27 mouse cellular contexts compared by ENCODE assay signal in genomic region chr12:108985025-108985424, GRCm38 (mm10).
DNase-seq lines count a peak whose midpoint lies in the region; ATAC-seq and TF ChIP-seq lines count a peak whose summit lies in the region.
"Had no signal": no experiment of that assay in that cellular context is flagged by ENCODE, and none has a peak within 500 bp of the region (broad histone marks: within the 10 kb centered on the region; RNA-seq: fewer than 3 reads in every experiment).

No protein-coding gene starts in this region.

- H3K9me3 ChIP-seq in hindbrain, embryonic 11.5 days (ENCODE audit: control insufficient read depth, low read length), result no peaks in the 10 kb centered on the region
- no peaks in the 10 kb centered on the region for H3K9me3 ChIP-seq in hindbrain, embryonic 16.5 days (ENCODE audit: control insufficient read depth, low read length)
- H3K9me3 ChIP-seq in midbrain, embryonic 12.5 days, result no peaks in the 10 kb centered on the region
- H3K9me3 ChIP-seq in midbrain, postnatal 0 days (ENCODE audit: low read length), result no peaks in the 10 kb centered on the region
- H3K9me3 ChIP-seq: embryonic facial prominence, embryonic 13.5 days; forebrain, embryonic 10.5 days; heart, embryonic 13.5 days; neural tube, embryonic 12.5 days had no signal

- no peak for TF ChIP-seq POLR2A in olfactory bulb, adult 2 months (IDR thresholded peaks at IDR 0.05; ENCODE audit: insufficient read depth, low read depth, low read length)

- no peak overlapping the region for H3K4me3 ChIP-seq in hindbrain, embryonic 11.5 days (ENCODE audit: low read depth, low read length)
- no peak overlapping the region for H3K4me3 ChIP-seq in hindbrain, embryonic 16.5 days (ENCODE audit: low read length)
- H3K4me3 ChIP-seq in midbrain, embryonic 12.5 days, result no peak overlapping the region
- no peak overlapping the region for H3K4me3 ChIP-seq in midbrain, postnatal 0 days (ENCODE audit: low read depth, low read length)
- no peak overlapping the region for H3K4me3 ChIP-seq in olfactory bulb, adult 2 months (ENCODE audit: insufficient read depth, low read depth, low read length)
- H3K4me3 ChIP-seq: embryonic facial prominence, embryonic 13.5 days; forebrain, embryonic 10.5 days; gastrocnemius, adult 2 months; heart, adult 2 months; heart, embryonic 13.5 days; neural tube, embryonic 12.5 days had no signal

- H3K27ac ChIP-seq in hindbrain, embryonic 11.5 days (ENCODE audit: low read depth, low read length), result peak overlapping the region; percentile 52; the same call in 1 of the 2 replicates
- H3K27ac ChIP-seq in hindbrain, embryonic 16.5 days (ENCODE audit: low read depth, low read length), result no peak overlapping the region
- H3K27ac ChIP-seq in midbrain, embryonic 12.5 days (replicated peaks), result peak overlapping the region; percentile 70
- no peak overlapping the region for H3K27ac ChIP-seq in midbrain, postnatal 0 days (ENCODE audit: low read depth, low read length)
- H3K27ac ChIP-seq in olfactory bulb, adult 2 months (ENCODE audit: insufficient read depth, low read depth, low read length), result 0 out of 2 replicates have a peak overlapping the region, but pooled peaks have one; percentile 22
- H3K27ac ChIP-seq: embryonic facial prominence, embryonic 13.5 days; forebrain, embryonic 10.5 days; gastrocnemius, adult 2 months; heart, adult 2 months; heart, embryonic 13.5 days; kidney, postnatal 0 days; liver, embryonic 14.5 days; neural tube, embryonic 12.5 days had no signal

- no peak for ATAC-seq in hindbrain, embryonic 11.5 days (ENCODE audit: low FRiP score)
- no peak for ATAC-seq in hindbrain, embryonic 16.5 days
- no peak for ATAC-seq in midbrain, embryonic 12.5 days (ENCODE audit: low FRiP score, low read depth)
- ATAC-seq in midbrain, postnatal 0 days (ENCODE audit: low FRiP score), result no peak
- ATAC-seq: CD4-positive, CD25-positive, alpha-beta regulatory T cell, adult 4 months; forebrain, embryonic 16.5 days had no signal

- no peaks in the 10 kb centered on the region; the same call in 1 of the 2 replicates for H3K4me1 ChIP-seq in hindbrain, embryonic 11.5 days (replicated peaks; ENCODE audit: control insufficient read depth, insufficient read depth, low read length)
- peaks cover 15% of the 10 kb centered on the region for H3K4me1 ChIP-seq in hindbrain, embryonic 16.5 days (ENCODE audit: control insufficient read depth, insufficient read depth, low read depth, low read length)
- peaks cover 22% of the 10 kb centered on the region for H3K4me1 ChIP-seq in midbrain, embryonic 12.5 days
- no peaks in the 10 kb centered on the region for H3K4me1 ChIP-seq in midbrain, postnatal 0 days (ENCODE audit: insufficient read depth, low read length)
- H3K4me1 ChIP-seq in olfactory bulb, adult 2 months (ENCODE audit: control insufficient read depth, insufficient read depth, low read length), result peaks cover 10% of the 10 kb centered on the region
- H3K4me1 ChIP-seq: heart, embryonic 13.5 days had no signal

- TF ChIP-seq CTCF in midbrain, postnatal 0 days (IDR thresholded peaks at IDR 0.05), result no peak
- TF ChIP-seq CTCF in olfactory bulb, adult 2 months (IDR thresholded peaks at IDR 0.05; ENCODE audit: insufficient read depth, low read depth, low read length), result no peak

- no peak for DNase-seq in hindbrain, embryonic 11.5 days (ENCODE audit: low spot score)
- no peak for DNase-seq in midbrain, postnatal 0 days (ENCODE audit: low spot score)
- peak; percentile 33 for DNase-seq in NIH3T3 (ENCODE audit: low read depth)
- DNase-seq in kidney, postnatal 25 days, result no peak
- no peak for DNase-seq in testis, postnatal 10 days (ENCODE audit: low spot score)
- DNase-seq: cerebellum, adult 11-12 months; gastrocnemius, postnatal 36 days; layer of hippocampus, postnatal 36 days; liver; lung, adult 2 months; lung, postnatal 10 days; retina, postnatal 1 day; right cerebral cortex, postnatal 14 days; thymus, postnatal 25 days had no signal

- H3K4me2 ChIP-seq in hindbrain, embryonic 11.5 days (replicated peaks; ENCODE audit: low read depth, low read length), result no peak overlapping the region
- no peak overlapping the region for H3K4me2 ChIP-seq in hindbrain, embryonic 16.5 days (ENCODE audit: low read length)
- no peak overlapping the region for H3K4me2 ChIP-seq in midbrain, embryonic 12.5 days (replicated peaks)
- no peak overlapping the region for H3K4me2 ChIP-seq in midbrain, postnatal 0 days (ENCODE audit: low read depth, low read length, poor library complexity, severe bottlenecking)
- H3K4me2 ChIP-seq: embryonic facial prominence, embryonic 13.5 days; heart, embryonic 13.5 days; neural tube, embryonic 12.5 days had no signal

- H3K36me3 ChIP-seq in hindbrain, embryonic 11.5 days (ENCODE audit: control insufficient read depth, insufficient read depth, low read length), result no peaks in the 10 kb centered on the region
- H3K36me3 ChIP-seq in hindbrain, embryonic 16.5 days (ENCODE audit: control insufficient read depth, insufficient read depth, low read length), result no peaks in the 10 kb centered on the region
- no peaks in the 10 kb centered on the region for H3K36me3 ChIP-seq in midbrain, embryonic 12.5 days
- H3K36me3 ChIP-seq in midbrain, postnatal 0 days (ENCODE audit: insufficient read depth, low read length), result no peaks in the 10 kb centered on the region
- H3K36me3 ChIP-seq: embryonic facial prominence, embryonic 13.5 days; forebrain, embryonic 10.5 days; heart, embryonic 13.5 days; neural tube, embryonic 12.5 days had no signal

- H3K9ac ChIP-seq in hindbrain, embryonic 11.5 days (ENCODE audit: low read depth, low read length), result no peak overlapping the region
- H3K9ac ChIP-seq in hindbrain, embryonic 16.5 days (ENCODE audit: low read depth, low read length), result no peak overlapping the region
- no peak overlapping the region for H3K9ac ChIP-seq in midbrain, embryonic 12.5 days (replicated peaks)
- no peak overlapping the region for H3K9ac ChIP-seq in midbrain, postnatal 0 days (replicated peaks; ENCODE audit: low read length, poor library complexity, severe bottlenecking)
- H3K9ac ChIP-seq: heart, embryonic 13.5 days; liver, embryonic 14.5 days; neural tube, embryonic 12.5 days had no signal

- 66% methylated on average over 6 of the region's 6 CpGs for WGBS in hindbrain, embryonic 11.5 days
- 89% methylated on average over 6 of the region's 6 CpGs for WGBS in hindbrain, embryonic 16.5 days
- WGBS in midbrain, embryonic 12.5 days, result 68% methylated on average over 6 of the region's 6 CpGs
- WGBS in midbrain, postnatal 0 days, result 78% methylated on average over 6 of the region's 6 CpGs
- WGBS in olfactory bulb, adult 2 months, result 90% methylated on average over 6 of the region's 6 CpGs

- no peaks in the 10 kb centered on the region for H3K27me3 ChIP-seq in hindbrain, embryonic 11.5 days (ENCODE audit: control insufficient read depth, insufficient read depth, low read length)
- H3K27me3 ChIP-seq in hindbrain, embryonic 16.5 days (replicated peaks; ENCODE audit: control insufficient read depth, insufficient read depth, low read length), result no peaks in the 10 kb centered on the region
- no peaks in the 10 kb centered on the region; the same call in 1 of the 2 replicates for H3K27me3 ChIP-seq in midbrain, embryonic 12.5 days
- H3K27me3 ChIP-seq in midbrain, postnatal 0 days (ENCODE audit: insufficient read depth, low read length), result no peaks in the 10 kb centered on the region
- H3K27me3 ChIP-seq: heart, embryonic 13.5 days; neural tube, embryonic 12.5 days had no signal

Comparison
In these comparisons a context has a peak if more than half of its experiments do, and no peak if none do; other contexts are left out.
1. H3K27ac ChIP-seq: peak in hindbrain, embryonic 11.5 days (single experiment), midbrain, embryonic 12.5 days (single experiment) and olfactory bulb, adult 2 months (single experiment); none in hindbrain, embryonic 16.5 days (single experiment) and midbrain, postnatal 0 days (single experiment).